Mouse (Mus musculus) cerebellum, adult 8-10 months (tissue): ENCODE measurements around the gene Dld.

Experiments
- DNase-seq: peaks from one replicate; pipeline ENCODE4 v3.0.0; 2022

The Dld gene

GRCm38 (mm10) chr12:31350944-31351928, at the start of gene Dld:
Gene Dld (minus strand): TSS chr12:31351453.
- DNase-seq: peak; percentile 94

GRCm38 (mm10) chr12:31400821-31401220, 49.6 kb upstream of the Dld start:
- DNase-seq: no peak

GRCm38 (mm10) chr12:31397709-31398108, 46.5 kb upstream of the Dld start:
- no peak for DNase-seq

- no peak for DNase-seq
Observed at GRCm38 (mm10) chr12:31395895-31396294, 44.6 kb upstream of the Dld start.

- DNase-seq: no peak
Observed at GRCm38 (mm10) chr12:31391696-31392095, 40.4 kb upstream of the Dld start.

GRCm38 (mm10) chr12:31390571-31390970, 39.3 kb upstream of the Dld start, which contains the start of gene Slc26a3:
Gene Slc26a3 (plus strand): TSS chr12:31390871.
- DNase-seq: no peak

GRCm38 (mm10) chr12:31387303-31387702, 36.0 kb upstream of the Dld start:
- DNase-seq: no peak

GRCm38 (mm10) chr12:31382451-31382850, 31.2 kb upstream of the Dld start:
- DNase-seq: no peak

- no peak for DNase-seq
Observed at GRCm38 (mm10) chr12:31380878-31381277, 29.6 kb upstream of the Dld start.

GRCm38 (mm10) chr12:31377241-31377640, 26.0 kb upstream of the Dld start:
- DNase-seq: no peak

- DNase-seq: no peak
Observed at GRCm38 (mm10) chr12:31376326-31376950, 25.2 kb upstream of the Dld start.

- no peak for DNase-seq
Observed at GRCm38 (mm10) chr12:31375283-31375615, 24.0 kb upstream of the Dld start.

- DNase-seq: peak; percentile 40
Observed at GRCm38 (mm10) chr12:31374603-31375282, 23.5 kb upstream of the Dld start.

GRCm38 (mm10) chr12:31369656-31370055, 18.4 kb upstream of the Dld start:
- no peak for DNase-seq

GRCm38 (mm10) chr12:31369118-31369517, 17.9 kb upstream of the Dld start:
- no peak for DNase-seq

GRCm38 (mm10) chr12:31367721-31368120, 16.5 kb upstream of the Dld start:
- no peak for DNase-seq

- no peak for DNase-seq
Observed at GRCm38 (mm10) chr12:31366428-31366827, 15.2 kb upstream of the Dld start.

GRCm38 (mm10) chr12:31350191-31350943, 886 bp downstream of the Dld start:
- no peak for DNase-seq

- DNase-seq: peak; percentile 34
Observed at GRCm38 (mm10) chr12:31333261-31333660, 18.0 kb downstream of the Dld start.

GRCm38 (mm10) chr12:31327139-31327538, 24.1 kb downstream of the Dld start:
- DNase-seq: no peak

GRCm38 (mm10) chr12:31323136-31323695, 28.0 kb downstream of the Dld start:
- no peak for DNase-seq

GRCm38 (mm10) chr12:31321532-31321931, 29.7 kb downstream of the Dld start:
- DNase-seq: no peak
